Mouse (Mus musculus) layer of hippocampus, adult 8-10 months (tissue): ENCODE results near the gene Usp31. TPM values are rescaled to one million over a fixed set of nuclear protein-coding genes. Genes with fewer than 3 reads are reported as not detected.
A peak's percentile ranks its signal among the peaks of the same experiment; 100 is the strongest.

ENCODE experiments used
- DNase-seq, 2 experiments: peaks; one replicate each; pipeline ENCODE4 v3.0.0; 2022; ENCODE audit warnings: low spot score in 2 of 2
- total RNA-seq, 4 experiments: library from RNA; stranded (reverse); gene quantifications; 2 replicates each; pipeline ENCODE4 v1.2.4; 2022

The Usp31 gene
- total RNA-seq = 10 to 100 TPM; 52.1 to 73.5 (median 62.9) TPM

- DNase-seq = peak; percentile 96 to 97
These were observed at the start of gene Usp31 for GRCm38 (mm10) chr7:121707073-121707667. Gene Usp31 (minus strand): TSS chr7:121707253.

- no peak for DNase-seq
These were observed 47.7 kb upstream of the Usp31 start for GRCm38 (mm10) chr7:121754748-121755147.

- no peak for DNase-seq
These were observed 43.2 kb upstream of the Usp31 start for GRCm38 (mm10) chr7:121750244-121750643.

GRCm38 (mm10) chr7:121737511-121738415 is 30.7 kb upstream of the Usp31 start:
- DNase-seq = no peak

- DNase-seq = peak; percentile 66 to 86
These were observed 27.2 kb upstream of the Usp31 start, which contains the start of gene Scnn1g for GRCm38 (mm10) chr7:121734171-121734831. Gene Scnn1g (plus strand): TSS chr7:121734479.

- DNase-seq = no peak
These were observed 23.2 kb upstream of the Usp31 start for GRCm38 (mm10) chr7:121730225-121730624.

- no peak for DNase-seq
These were observed 10.0 kb upstream of the Usp31 start for GRCm38 (mm10) chr7:121717031-121717430.

GRCm38 (mm10) chr7:121711171-121711570 is 4.1 kb upstream of the Usp31 start:
- DNase-seq = no peak

GRCm38 (mm10) chr7:121706411-121707072 is 511 bp downstream of the Usp31 start:
- DNase-seq = peak in 1 of 2 experiments; percentile 35

GRCm38 (mm10) chr7:121705051-121705450 is 2.0 kb downstream of the Usp31 start:
- DNase-seq = no peak

- DNase-seq = no peak
These were observed 5.1 kb downstream of the Usp31 start for GRCm38 (mm10) chr7:121701983-121702382.

- no peak for DNase-seq
These were observed 6.6 kb downstream of the Usp31 start for GRCm38 (mm10) chr7:121700480-121700879.

GRCm38 (mm10) chr7:121699218-121699617 is 7.8 kb downstream of the Usp31 start:
- DNase-seq = peak in 1 of 2 experiments; percentile 25

- no peak for DNase-seq
These were observed 9.5 kb downstream of the Usp31 start for GRCm38 (mm10) chr7:121697574-121697973.

- no peak for DNase-seq
These were observed 9.9 kb downstream of the Usp31 start for GRCm38 (mm10) chr7:121697170-121697569.

- no peak for DNase-seq
These were observed 15.2 kb downstream of the Usp31 start for GRCm38 (mm10) chr7:121691803-121692202.

GRCm38 (mm10) chr7:121689338-121689737 is 17.7 kb downstream of the Usp31 start:
- no peak for DNase-seq

- DNase-seq = no peak
These were observed 21.7 kb downstream of the Usp31 start for GRCm38 (mm10) chr7:121685140-121685984.

GRCm38 (mm10) chr7:121681191-121681590 is 25.9 kb downstream of the Usp31 start:
- DNase-seq = no peak

- DNase-seq = no peak
These were observed 29.8 kb downstream of the Usp31 start for GRCm38 (mm10) chr7:121677105-121677753.
